In the genomic region with DNA sequence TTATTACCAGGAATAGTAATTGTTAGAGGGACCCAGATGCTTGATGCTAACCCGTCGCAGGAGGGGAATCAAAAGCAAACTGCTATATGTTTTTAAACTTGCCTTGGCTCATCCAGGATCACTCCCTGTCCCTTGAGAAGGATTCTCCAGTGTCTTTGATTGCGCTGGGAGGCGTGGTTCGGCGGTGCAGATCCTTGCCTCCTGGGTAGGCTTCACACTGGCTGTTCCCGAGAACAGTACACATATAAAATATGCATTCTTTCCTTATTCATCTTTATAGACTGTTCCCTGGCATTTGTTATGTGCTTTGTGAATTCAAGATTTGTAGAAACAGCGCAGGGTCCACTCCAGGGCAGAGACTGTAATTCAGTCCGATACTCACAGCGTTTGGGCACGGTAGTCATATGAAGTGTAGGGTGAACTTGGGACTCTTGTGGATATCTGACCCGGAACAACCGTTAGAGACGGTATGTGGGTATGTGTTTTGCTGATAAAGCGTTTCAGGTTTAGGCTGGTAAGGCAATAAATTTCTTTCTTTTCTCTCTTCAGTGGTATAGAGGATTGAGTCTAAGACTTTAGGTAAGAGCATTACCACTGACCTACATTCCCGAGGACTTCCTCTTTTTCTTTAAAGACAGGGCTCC, we compare ENCODE assay signal across 8 mouse cellular contexts. TPM values are rescaled to one million over a fixed set of nuclear protein-coding genes. Genes with fewer than 3 reads are reported as not detected.
A peak's percentile ranks its signal among the peaks of the same experiment; 100 is the strongest.
DNase-seq lines count a peak whose midpoint lies in the region; ATAC-seq and TF ChIP-seq lines count a peak whose summit lies in the region.

No protein-coding gene starts in this region.

- no peak for ATAC-seq in kidney, embryonic 16.5 days (ENCODE audit: low FRiP score, low TSS enrichment)
- ATAC-seq in midbrain, embryonic 12.5 days (ENCODE audit: low FRiP score, low read depth) = no peak

- no peaks in the 10 kb centered on the region for H3K9me3 ChIP-seq in ES-E14 (ENCODE audit: control insufficient read depth, insufficient read depth, low read depth, low read length)
- no peaks in the 10 kb centered on the region for H3K9me3 ChIP-seq in kidney, embryonic 16.5 days (ENCODE audit: low read length)
- no peaks in the 10 kb centered on the region for H3K9me3 ChIP-seq in midbrain, embryonic 12.5 days

- peaks cover 3 to 6% of the 10 kb centered on the region in 2 experiments; a peak in 2 of 4 replicates for H3K4me1 ChIP-seq in ES-E14 (ENCODE audit: control insufficient read depth in 2 of 2, insufficient read depth in 2 of 2, low read length in 2 of 2, poor library complexity in 1 of 2)
- H3K4me1 ChIP-seq in embryonic fibroblast, embryonic 13.5 days (ENCODE audit: control insufficient read depth, insufficient read depth, low read length) = 0 out of 2 replicates have a peak, but pooled peaks cover 2% of the 10 kb centered on the region
- H3K4me1 ChIP-seq in kidney, embryonic 16.5 days (ENCODE audit: insufficient read depth, low read length) = peaks cover 31% of the 10 kb centered on the region
- peaks cover 30% of the 10 kb centered on the region for H3K4me1 ChIP-seq in midbrain, embryonic 12.5 days

- in situ Hi-C loops in ES-E14 (cut with MboI; ENCODE audit: low sequenced_read_pairs in 2 of 2, unreplicated experiment in 2 of 2) = no loop called here

- intact Hi-C loops in gastrocnemius, adult 2 months (cut with DNase I) = loop anchor here (5.0 kb wide), 1 partner anchor 111 kb away; the partner anchor contains the start of gene Tfam

- peak overlapping the region; percentile 91 for H3K4me2 ChIP-seq in kidney, embryonic 16.5 days (replicated peaks; ENCODE audit: low read depth, low read length)
- peak overlapping the region; percentile 95 for H3K4me2 ChIP-seq in midbrain, embryonic 12.5 days (replicated peaks)

- TF ChIP-seq CTCF in gastrocnemius, adult 2 months (IDR thresholded peaks at IDR 0.05) = no peak
- no peak for TF ChIP-seq CTCF in embryonic fibroblast, embryonic 13.5 days (IDR thresholded peaks at IDR 0.05; ENCODE audit: borderline replicate concordance, insufficient read depth, low read length)

- TF ChIP-seq POLR2A in embryonic fibroblast, embryonic 13.5 days (IDR thresholded peaks at IDR 0.05; ENCODE audit: low read depth, low read length) = no peak

- WGBS in kidney, embryonic 16.5 days = 13% methylated on average over 16 of the region's 16 CpGs
- WGBS in midbrain, embryonic 12.5 days = 27% methylated on average over 16 of the region's 16 CpGs

- no peak for DNase-seq in gastrocnemius, adult 2 months
- no peak for DNase-seq in gastrocnemius, postnatal 25 days
- no peak for DNase-seq in ES-E14 (ENCODE audit: low read depth, low spot score)
- no peak for DNase-seq in gastrocnemius, postnatal 10 days
- no peak for DNase-seq in thymus, postnatal 36 days

- peak overlapping the region; percentile 99 for H3K4me3 ChIP-seq in gastrocnemius, adult 2 months
- peak overlapping the region; percentile 79 to 81 for H3K4me3 ChIP-seq in ES-E14 (ENCODE audit: insufficient read depth in 1 of 2, low read depth in 1 of 2, low read length in 2 of 2, poor library complexity in 1 of 2, severe bottlenecking in 1 of 2)
- H3K4me3 ChIP-seq in embryonic fibroblast, embryonic 13.5 days (ENCODE audit: insufficient read depth, low read length) = peak overlapping the region; percentile 81
- H3K4me3 ChIP-seq in kidney, embryonic 16.5 days (ENCODE audit: low read length) = peak overlapping the region; percentile 91
- H3K4me3 ChIP-seq in midbrain, embryonic 12.5 days = peak overlapping the region; percentile 88

- no peaks in the 10 kb centered on the region for H3K27me3 ChIP-seq in kidney, embryonic 16.5 days (ENCODE audit: insufficient read depth, low read length)
- no peaks in the 10 kb centered on the region for H3K27me3 ChIP-seq in midbrain, embryonic 12.5 days

- H3K27ac ChIP-seq in gastrocnemius, adult 2 months = peak overlapping the region; percentile 93
- H3K27ac ChIP-seq in ES-E14 (ENCODE audit: insufficient read depth, low read depth, low read length, poor library complexity, severe bottlenecking) = no peak overlapping the region
- peak overlapping the region; percentile 41; the same call in 1 of the 2 replicates for H3K27ac ChIP-seq in embryonic fibroblast, embryonic 13.5 days (ENCODE audit: insufficient read depth, low read length)
- H3K27ac ChIP-seq in kidney, embryonic 16.5 days (ENCODE audit: low read length) = peak overlapping the region; percentile 85; the same call in 1 of the 2 replicates
- peak overlapping the region; percentile 87; the same call in 1 of the 2 replicates for H3K27ac ChIP-seq in midbrain, embryonic 12.5 days (replicated peaks)

- peak overlapping the region; percentile 78 for H3K9ac ChIP-seq in ES-E14 (ENCODE audit: insufficient read depth, low read depth, low read length, poor library complexity, severe bottlenecking)
- H3K9ac ChIP-seq in kidney, embryonic 16.5 days (replicated peaks; ENCODE audit: low read length) = peak overlapping the region; percentile 92
- H3K9ac ChIP-seq in midbrain, embryonic 12.5 days (replicated peaks) = peak overlapping the region; percentile 86

- peaks cover 6% of the 10 kb centered on the region; the same call in 1 of the 2 replicates for H3K36me3 ChIP-seq in ES-E14 (ENCODE audit: control insufficient read depth, insufficient read depth, low read length, poor library complexity, severe bottlenecking)
- 0 out of 2 replicates have a peak, but pooled peaks cover 4% of the 10 kb centered on the region for H3K36me3 ChIP-seq in kidney, embryonic 16.5 days (ENCODE audit: insufficient read depth, low read length)
- no peaks in the 10 kb centered on the region for H3K36me3 ChIP-seq in midbrain, embryonic 12.5 days

TF ChIP-seq in ES-E14, 5 proteins besides CTCF, POLR2A, EP300 and RAD21:
- TF ChIP-seq MAFK (IDR thresholded peaks at IDR 0.05; ENCODE audit: insufficient read depth, low read depth, low read length) (no peak), HCFC1 (IDR thresholded peaks at IDR 0.05; ENCODE audit: borderline replicate concordance, insufficient read depth, low read length) (no peak), ZC3H11A (IDR thresholded peaks at IDR 0.05; ENCODE audit: borderline replicate concordance, low read depth, low read length) (no peak), ZNF384 (IDR thresholded peaks at IDR 0.05; ENCODE audit: low read depth, low read length) (no peak), CHD2 (IDR thresholded peaks at IDR 0.05; ENCODE audit: low read depth, low read length) (no peak)

RNA-seq across cellular contexts. Expression of gene Ipmk, which starts 1.2 kb away (rescaled TPM):
- total RNA-seq in gastrocnemius, adult 2 months (2021) = 10 to 100 TPM; 18.1 to 20.6 TPM
- total RNA-seq in gastrocnemius, postnatal 25 days (2021) = 10 to 100 TPM; 16.2 to 17.6 TPM
- total RNA-seq in ES-E14 (2012; rRNA removed) = 41.9 and 44.8 TPM in 2 replicates
- polyA plus RNA-seq in embryonic fibroblast, embryonic 13.5 days (2011; ENCODE audit: insufficient read length, low read depth, missing spikeins) = 11.8 and 13.7 TPM in 2 replicates
- 15.6 and 16.1 TPM in 2 replicates for polyA plus RNA-seq in kidney, embryonic 16.5 days (2015; fragmentation: Nextera tagmentation; extraction: Ambion mirVana)
- 24.4 and 25.4 TPM in 2 replicates for polyA plus RNA-seq in midbrain, embryonic 12.5 days (2016; fragmentation: Nextera tagmentation; extraction: Ambion mirVana)
- 10 to 100 TPM; 10.3 to 12.2 TPM for total RNA-seq in gastrocnemius, postnatal 10 days (2021)

RNA-seq across cellular contexts. Expression of gene Cisd1, which starts 4.0 kb away (rescaled TPM):
- total RNA-seq in gastrocnemius, adult 2 months (2021) = 100 to 1,000 TPM; 226 to 261 TPM
- 100 to 1,000 TPM; 192 to 199 TPM for total RNA-seq in gastrocnemius, postnatal 25 days (2021)
- 158 and 281 TPM in 2 replicates for total RNA-seq in ES-E14 (2012; rRNA removed)
- 27.5 and 31.4 TPM in 2 replicates for polyA plus RNA-seq in embryonic fibroblast, embryonic 13.5 days (2011; ENCODE audit: insufficient read length, low read depth, missing spikeins)
- polyA plus RNA-seq in kidney, embryonic 16.5 days (2015; fragmentation: Nextera tagmentation; extraction: Ambion mirVana) = 137 and 139 TPM in 2 replicates
- 159 and 163 TPM in 2 replicates for polyA plus RNA-seq in midbrain, embryonic 12.5 days (2016; fragmentation: Nextera tagmentation; extraction: Ambion mirVana)
- total RNA-seq in gastrocnemius, postnatal 10 days (2021) = 10 to 100 TPM; 78.0 to 93.6 TPM
